Comparison of ENCODE assay signal across 8 mouse cellular contexts in the genomic region with DNA sequence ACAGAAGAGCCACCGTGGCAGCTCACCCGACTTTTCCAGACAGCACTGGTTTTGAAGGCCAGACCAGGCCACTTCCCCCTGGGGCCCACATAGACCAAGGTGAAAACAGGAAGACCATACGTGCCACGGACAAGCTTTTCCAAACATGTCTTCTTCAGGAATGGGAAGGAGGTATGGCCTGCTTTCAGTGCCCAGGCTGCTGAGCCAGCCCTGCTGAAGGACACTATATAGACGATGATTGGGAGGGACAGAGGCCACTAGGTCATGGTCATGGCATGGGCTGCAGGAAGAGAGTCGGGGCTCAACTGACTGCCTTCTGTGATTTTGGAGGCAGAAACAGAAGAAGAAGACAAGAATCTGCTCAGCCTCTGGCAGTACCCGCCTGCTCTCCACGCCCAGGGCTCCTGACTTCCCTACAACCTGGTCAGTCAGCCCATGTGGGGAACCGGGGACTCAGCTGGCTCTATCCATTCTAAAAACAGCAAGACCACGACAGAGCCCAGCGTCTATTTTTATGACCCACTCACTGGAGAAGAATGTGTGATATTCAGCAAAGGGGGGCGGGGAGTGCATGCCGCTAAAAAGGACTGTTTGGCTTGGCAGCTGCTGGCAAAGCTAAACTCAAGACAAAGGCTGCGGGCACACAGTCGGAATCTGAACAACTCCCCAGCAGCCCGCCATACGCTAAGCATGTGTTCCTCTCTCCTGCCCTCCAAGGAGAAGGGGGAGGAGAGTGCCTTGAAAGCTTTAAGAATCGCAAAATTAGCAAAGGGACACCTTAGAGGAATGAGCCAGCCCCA. TPM values are rescaled to one million over a fixed set of nuclear protein-coding genes. Genes with fewer than 3 reads are reported as not detected.
DNase-seq lines count a peak whose midpoint lies in the region; ATAC-seq lines count a peak whose summit lies in the region.

No protein-coding gene starts in this region.

- 0 out of 2 replicates have a peak, but pooled peaks cover 7% of the 10 kb centered on the region for H3K4me1 ChIP-seq in neural tube, embryonic 11.5 days (ENCODE audit: control insufficient read depth, insufficient read depth, low read length)
- H3K4me1 ChIP-seq in forebrain, embryonic 14.5 days (ENCODE audit: control insufficient read depth, insufficient read depth, low read length) = peaks cover 17% of the 10 kb centered on the region
- H3K4me1 ChIP-seq in hindbrain, embryonic 15.5 days (replicated peaks) = peaks cover 28% of the 10 kb centered on the region
- peaks cover 25% of the 10 kb centered on the region for H3K4me1 ChIP-seq in neural tube, embryonic 12.5 days

- H3K9ac ChIP-seq in neural tube, embryonic 11.5 days (ENCODE audit: low read length) = peak overlapping the region; percentile 31
- H3K9ac ChIP-seq in forebrain, embryonic 14.5 days (ENCODE audit: low read length) = peak overlapping the region; percentile 45
- no peak overlapping the region for H3K9ac ChIP-seq in hindbrain, embryonic 15.5 days
- H3K9ac ChIP-seq in neural tube, embryonic 12.5 days = 0 out of 2 replicates have a peak overlapping the region, but pooled peaks have one; percentile 35

- intact Hi-C loops in left cerebral cortex, postnatal 14 days (cut with DNase I) = no loop called here

- ATAC-seq in neural tube, embryonic 11.5 days (ENCODE audit: insufficient read depth, low FRiP score, low TSS enrichment) = no peak
- peak; percentile 85 for ATAC-seq in forebrain, embryonic 14.5 days
- ATAC-seq in hindbrain, embryonic 15.5 days (ENCODE audit: low FRiP score, low read depth) = peak; percentile 69
- ATAC-seq in neural tube, embryonic 12.5 days (ENCODE audit: low FRiP score, low read depth) = peak; percentile 65; the same call in 1 of the 2 replicates

- H3K4me3 ChIP-seq in neural tube, embryonic 11.5 days (ENCODE audit: low read depth, low read length) = no peak overlapping the region
- no peak overlapping the region for H3K4me3 ChIP-seq in forebrain, embryonic 14.5 days (ENCODE audit: low read depth, low read length)
- H3K4me3 ChIP-seq in hindbrain, embryonic 15.5 days = no peak overlapping the region
- H3K4me3 ChIP-seq in neural tube, embryonic 12.5 days = no peak overlapping the region

- DNase-seq in neural tube, embryonic 11.5 days (ENCODE audit: low spot score) = peak; percentile 35
- DNase-seq in neural tube, embryonic 10.5 days (ENCODE audit: extremely low spot score, low spot score) = no peak
- DNase-seq in forebrain, embryonic 14.5 days (ENCODE audit: low spot score) = peak; percentile 86
- DNase-seq in left cerebral cortex, postnatal 14 days (ENCODE audit: low spot score in 2 of 2) = peak; percentile 74 to 91
- DNase-seq in thymus, postnatal 0 days (ENCODE audit: low spot score) = no peak
- no peak for DNase-seq in thymus, postnatal 25 days

- H3K27ac ChIP-seq in neural tube, embryonic 11.5 days (ENCODE audit: low read depth, low read length) = peak overlapping the region; percentile 35; the same call in 1 of the 2 replicates
- peak overlapping the region; percentile 80 for H3K27ac ChIP-seq in forebrain, embryonic 14.5 days (ENCODE audit: low read depth, low read length)
- H3K27ac ChIP-seq in hindbrain, embryonic 15.5 days (replicated peaks) = peak overlapping the region; percentile 68
- no peak overlapping the region for H3K27ac ChIP-seq in neural tube, embryonic 12.5 days

- no peak overlapping the region for H3K4me2 ChIP-seq in neural tube, embryonic 11.5 days (ENCODE audit: low read depth)
- peak overlapping the region; percentile 12; the same call in 1 of the 2 replicates for H3K4me2 ChIP-seq in forebrain, embryonic 14.5 days (ENCODE audit: low read length)
- H3K4me2 ChIP-seq in hindbrain, embryonic 15.5 days = 0 out of 2 replicates have a peak overlapping the region, but pooled peaks have one; percentile 11
- H3K4me2 ChIP-seq in neural tube, embryonic 12.5 days (replicated peaks) = peak overlapping the region; percentile 26; the same call in 1 of the 2 replicates

- H3K27me3 ChIP-seq in neural tube, embryonic 11.5 days (ENCODE audit: control insufficient read depth, insufficient read depth, low read length) = no peaks in the 10 kb centered on the region
- H3K27me3 ChIP-seq in forebrain, embryonic 14.5 days (replicated peaks; ENCODE audit: control insufficient read depth, insufficient read depth, low read length) = no peaks in the 10 kb centered on the region
- no peaks in the 10 kb centered on the region for H3K27me3 ChIP-seq in hindbrain, embryonic 15.5 days
- no peaks in the 10 kb centered on the region for H3K27me3 ChIP-seq in neural tube, embryonic 12.5 days (replicated peaks)

- 61% methylated on average over 18 of the region's 18 CpGs for WGBS in neural tube, embryonic 11.5 days
- 48% methylated on average over 18 of the region's 18 CpGs for WGBS in forebrain, embryonic 14.5 days
- WGBS in hindbrain, embryonic 15.5 days = 45% methylated on average over 18 of the region's 18 CpGs
- WGBS in neural tube, embryonic 12.5 days = 49% methylated on average over 18 of the region's 18 CpGs

- H3K36me3 ChIP-seq in neural tube, embryonic 11.5 days (ENCODE audit: control insufficient read depth, insufficient read depth, low read length) = 0 out of 2 replicates have a peak, but pooled peaks cover 2% of the 10 kb centered on the region
- peaks cover 17% of the 10 kb centered on the region for H3K36me3 ChIP-seq in forebrain, embryonic 14.5 days (ENCODE audit: control insufficient read depth, insufficient read depth, low read length)
- peaks cover 4% of the 10 kb centered on the region; the same call in 1 of the 2 replicates for H3K36me3 ChIP-seq in hindbrain, embryonic 15.5 days
- H3K36me3 ChIP-seq in neural tube, embryonic 12.5 days = peaks cover 16% of the 10 kb centered on the region

- no peaks in the 10 kb centered on the region for H3K9me3 ChIP-seq in neural tube, embryonic 11.5 days (ENCODE audit: control insufficient read depth, low read length)
- H3K9me3 ChIP-seq in forebrain, embryonic 14.5 days (replicated peaks; ENCODE audit: control insufficient read depth, low read length) = no peaks in the 10 kb centered on the region
- no peaks in the 10 kb centered on the region for H3K9me3 ChIP-seq in hindbrain, embryonic 15.5 days
- H3K9me3 ChIP-seq in neural tube, embryonic 12.5 days = no peaks in the 10 kb centered on the region

RNA-seq across cellular contexts. Expression of a gene that starts 19.4 kb away (rescaled TPM):
- 33.0 and 34.3 TPM in 2 replicates for polyA plus RNA-seq in neural tube, embryonic 11.5 days (2014; fragmentation: Nextera tagmentation; extraction: Ambion mirVana)
- polyA plus RNA-seq in forebrain, embryonic 14.5 days (2014; fragmentation: Nextera tagmentation; extraction: Ambion mirVana) = 30.6 and 32.4 TPM in 2 replicates
- polyA plus RNA-seq in hindbrain, embryonic 15.5 days (2015; fragmentation: Nextera tagmentation; extraction: Ambion mirVana) = 21.0 and 23.8 TPM in 2 replicates
- total RNA-seq in left cerebral cortex, postnatal 14 days (2021) = 10 to 100 TPM; 50.4 to 60.0 TPM
- polyA plus RNA-seq in neural tube, embryonic 12.5 days (2016; fragmentation: Nextera tagmentation; extraction: Ambion mirVana) = 26.8 and 27.4 TPM in 2 replicates
- polyA plus RNA-seq in thymus, postnatal 0 days (2015; fragmentation: Nextera tagmentation; extraction: Ambion mirVana) = 6.7 and 6.9 TPM in 2 replicates

Comparison
In these comparisons a context has a peak if more than half of its experiments do, and no peak if none do; other contexts are left out.
1. DNase-seq: peak in neural tube, embryonic 11.5 days (single experiment), forebrain, embryonic 14.5 days (single experiment) and left cerebral cortex, postnatal 14 days (2 of 2); none in neural tube, embryonic 10.5 days (single experiment), thymus, postnatal 0 days (single experiment) and thymus, postnatal 25 days (single experiment).